Mouse (Mus musculus) stomach, postnatal 0 days (tissue): ENCODE measurements at regions not wholly inside any gene's neighbourhood (a gene's known extent, or its start where the extent isn't known, plus 50 kb on each side); places are given as distances from the start of the nearest gene placed in this dataset.

Experiments used
- CTCF ChIP-seq: IDR thresholded peaks from 2 replicates; pipeline ENCODE4 v1.5.1; 2016; ENCODE audit warnings: antibody characterized with exemption, low read depth, mild to moderate bottlenecking, moderate library complexity
- EP300 ChIP-seq: optimal IDR thresholded peaks from 2 replicates; pipeline ENCODE3; 2016; ENCODE audit warnings: antibody characterized with exemption

DNA sequence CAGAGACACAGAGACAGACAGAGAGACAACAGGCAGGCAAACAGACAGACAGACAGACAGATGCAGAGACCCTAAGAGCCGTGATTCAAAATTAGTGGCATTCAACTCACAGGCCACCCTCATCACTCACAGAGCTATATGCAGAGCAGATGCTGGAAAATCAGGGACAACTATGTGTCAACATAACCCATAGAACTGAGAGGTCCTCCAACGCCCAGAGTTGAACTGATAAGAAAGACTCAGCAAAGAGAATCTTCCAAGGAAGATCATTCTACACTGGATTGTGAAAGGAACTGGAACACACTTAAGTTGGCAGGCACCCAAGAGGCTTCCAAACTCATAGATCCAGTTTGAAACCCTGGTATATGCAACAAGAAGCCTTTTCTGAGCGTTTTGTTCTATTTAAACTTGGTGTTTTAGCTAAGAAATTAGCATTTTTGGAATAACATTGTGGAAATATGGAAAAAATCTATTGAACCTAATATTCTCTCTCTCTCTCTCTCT is 65.1 kb upstream of the Rad23b start:
- TF ChIP-seq CTCF, result no peak
- TF ChIP-seq EP300, result no peak
